Mouse (Mus musculus) kidney, adult 8-10 months (tissue): ENCODE measurements around the gene Bbs9.

Experiments
- DNase-seq, 2 experiments: peaks; one replicate each; pipeline ENCODE4 v3.0.0; 2022

Bbs9 gene

DNA sequence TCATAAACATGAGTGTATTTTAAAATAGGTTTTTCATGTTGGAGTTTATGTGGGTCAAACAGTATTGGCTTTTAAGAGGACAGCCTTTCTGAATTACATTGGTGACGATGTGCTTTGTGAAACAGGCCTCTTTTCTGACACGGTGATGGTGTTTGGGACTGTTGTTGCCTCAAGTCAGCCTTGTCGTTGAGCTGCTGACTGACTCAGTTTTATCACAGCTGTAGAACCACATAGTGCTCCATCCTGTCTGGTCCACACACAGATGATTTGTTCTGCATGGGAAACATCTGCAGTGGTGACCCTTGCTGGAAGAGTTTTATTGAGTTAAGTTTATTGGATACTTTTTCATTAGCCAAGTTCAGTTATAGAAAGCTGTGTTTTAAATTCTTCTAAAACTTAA lies 283.0 kb downstream of the Bbs9 start:
- DNase-seq = no peak

GRCm38 (mm10) chr9:22759241-22759640 lies 283.7 kb downstream of the Bbs9 start:
- no peak for DNase-seq

GRCm38 (mm10) chr9:22760376-22760775 lies 284.9 kb downstream of the Bbs9 start:
- DNase-seq = no peak

GRCm38 (mm10) chr9:22761487-22761886 lies 286.0 kb downstream of the Bbs9 start:
- no peak for DNase-seq

DNA sequence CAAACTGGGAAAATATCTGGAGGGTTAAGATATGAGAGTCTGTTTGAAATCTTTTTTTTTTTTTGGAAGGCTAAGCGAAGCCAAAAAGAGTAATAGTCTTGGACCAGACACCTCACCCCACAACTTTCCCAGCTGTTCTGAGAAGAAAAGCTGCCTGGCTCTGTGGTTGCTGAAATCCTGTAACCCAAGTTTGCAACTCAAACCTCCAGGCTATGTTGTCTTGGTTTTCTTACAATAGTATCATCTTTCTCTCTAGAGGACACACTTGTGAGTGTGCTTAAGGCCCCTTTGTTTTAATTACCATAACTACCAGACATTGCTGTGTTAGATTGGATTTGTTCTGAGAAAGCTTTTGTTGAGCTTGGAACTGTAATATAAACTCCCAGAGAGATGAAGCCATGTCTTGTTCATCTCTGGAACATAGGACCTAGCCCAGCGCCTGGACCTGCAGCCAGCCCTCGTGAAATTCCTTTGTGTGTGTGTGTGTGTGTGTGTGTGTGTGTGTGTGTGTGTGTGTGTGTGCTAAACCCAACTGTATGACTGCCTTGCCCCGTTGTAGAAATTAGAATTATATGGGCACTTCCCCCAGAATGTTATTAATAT lies 290.2 kb downstream of the Bbs9 start:
- DNase-seq = no peak

- no peak for DNase-seq
Measured at GRCm38 (mm10) chr9:22767154-22767553, 291.6 kb downstream of the Bbs9 start.

GRCm38 (mm10) chr9:22767860-22768259 lies 292.3 kb downstream of the Bbs9 start:
- no peak for DNase-seq

- DNase-seq = no peak
Measured at GRCm38 (mm10) chr9:22771785-22772184, 296.3 kb downstream of the Bbs9 start.

GRCm38 (mm10) chr9:22776246-22776961 lies 300.9 kb downstream of the Bbs9 start:
- no peak for DNase-seq

DNA sequence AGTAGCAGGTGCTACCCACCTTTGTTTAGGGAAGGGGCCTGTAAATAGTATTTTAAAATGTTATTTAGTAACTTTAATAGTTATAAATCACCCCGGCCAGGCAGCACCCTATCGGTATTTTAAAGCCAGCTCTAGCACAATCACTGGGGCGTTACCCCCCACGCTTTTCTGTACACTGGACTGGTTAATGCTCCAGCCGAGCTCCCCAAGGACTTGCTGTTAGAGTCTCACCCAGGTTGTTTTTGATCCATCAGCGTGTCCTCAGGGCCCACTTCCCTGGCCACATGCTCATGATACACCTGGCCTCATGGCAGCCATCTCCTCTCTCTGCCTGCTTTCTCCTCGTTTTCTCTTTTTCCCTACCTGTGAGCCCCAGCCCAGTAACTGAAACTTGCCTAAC lies 301.9 kb downstream of the Bbs9 start:
- no peak for DNase-seq

GRCm38 (mm10) chr9:22779631-22780030 lies 304.1 kb downstream of the Bbs9 start:
- no peak for DNase-seq

DNA sequence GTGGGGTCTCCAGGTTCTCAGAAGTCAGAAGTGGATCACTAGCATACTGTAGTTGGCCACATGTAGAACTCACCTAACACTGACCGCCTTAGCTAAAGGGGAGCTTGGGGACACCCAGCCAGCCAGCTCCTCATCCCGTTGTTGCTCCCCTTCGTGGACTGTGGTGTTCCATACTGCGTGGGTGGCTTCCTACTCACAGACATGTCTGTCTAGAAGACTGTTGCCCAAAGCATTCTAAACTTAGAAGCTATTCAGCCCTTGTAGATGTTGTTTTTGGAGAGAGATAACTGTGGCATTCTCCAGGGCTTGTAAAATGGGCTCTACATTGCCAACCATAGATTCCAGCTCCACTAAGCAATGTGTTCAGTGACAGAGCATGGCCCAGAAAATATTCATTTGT lies 310.5 kb downstream of the Bbs9 start:
- DNase-seq = no peak

DNA sequence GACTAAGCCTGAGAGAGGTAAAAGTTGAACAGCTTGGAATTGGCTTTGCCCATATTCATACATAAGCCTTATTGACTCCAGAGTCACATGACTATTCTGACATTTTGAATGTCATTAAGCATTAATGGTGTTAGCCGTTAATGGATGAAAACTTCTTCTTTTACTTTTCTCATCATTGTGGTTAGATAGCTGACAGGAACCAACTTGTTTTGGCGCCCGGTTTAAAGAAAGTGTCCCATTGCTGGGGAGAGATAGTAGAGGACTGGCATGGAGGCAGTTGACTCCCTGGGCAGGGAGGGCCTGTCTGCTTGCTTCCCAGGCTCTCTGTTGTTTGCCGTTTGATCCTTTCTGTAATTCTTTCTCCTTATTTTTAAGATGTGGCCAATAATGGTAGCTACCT lies 312.9 kb downstream of the Bbs9 start:
- DNase-seq = no peak

GRCm38 (mm10) chr9:22788850-22789249 lies 313.3 kb downstream of the Bbs9 start:
- DNase-seq = no peak

DNA sequence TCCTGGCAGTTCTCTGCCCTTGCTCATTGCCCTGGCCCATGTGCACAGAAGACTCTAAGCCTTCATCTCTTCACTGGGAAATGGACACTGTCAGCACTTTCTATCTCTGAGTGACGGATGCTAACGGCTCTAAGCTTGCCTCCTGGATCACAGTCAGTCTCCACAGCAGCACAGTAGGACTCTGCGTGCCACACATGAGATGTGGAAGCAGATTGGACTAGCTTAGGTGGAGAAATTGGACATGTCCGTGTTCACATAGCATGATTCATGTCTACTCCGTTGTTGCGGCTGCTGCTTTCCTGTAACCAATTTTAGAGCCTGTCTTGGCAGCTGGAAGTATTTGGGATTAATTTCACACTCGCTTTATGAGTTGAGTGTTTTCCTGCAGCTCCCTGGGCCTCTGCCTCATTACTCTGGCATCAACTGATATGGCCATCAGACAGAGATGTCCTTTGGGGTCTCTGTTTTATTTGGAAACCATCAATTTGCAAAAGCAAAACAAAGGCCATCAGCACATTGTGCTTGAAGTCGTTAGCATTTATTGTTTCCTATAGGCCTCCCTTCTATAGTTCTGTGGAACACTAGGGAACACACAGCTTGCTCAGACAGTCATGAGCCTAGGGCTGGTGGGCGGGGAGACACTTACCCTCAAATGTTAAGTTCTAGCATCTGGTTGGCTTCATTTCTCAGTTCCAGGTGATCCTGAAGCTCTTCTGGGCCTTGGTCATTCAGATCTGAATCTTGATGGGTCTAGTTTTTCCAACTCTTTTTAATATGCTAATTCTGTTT lies 314.1 kb downstream of the Bbs9 start:
- no peak for DNase-seq

GRCm38 (mm10) chr9:22791208-22791607 lies 315.7 kb downstream of the Bbs9 start:
- DNase-seq = no peak

GRCm38 (mm10) chr9:22791750-22792149 lies 316.2 kb downstream of the Bbs9 start:
- no peak for DNase-seq

GRCm38 (mm10) chr9:22793698-22794097 lies 318.2 kb downstream of the Bbs9 start:
- DNase-seq = no peak

DNA sequence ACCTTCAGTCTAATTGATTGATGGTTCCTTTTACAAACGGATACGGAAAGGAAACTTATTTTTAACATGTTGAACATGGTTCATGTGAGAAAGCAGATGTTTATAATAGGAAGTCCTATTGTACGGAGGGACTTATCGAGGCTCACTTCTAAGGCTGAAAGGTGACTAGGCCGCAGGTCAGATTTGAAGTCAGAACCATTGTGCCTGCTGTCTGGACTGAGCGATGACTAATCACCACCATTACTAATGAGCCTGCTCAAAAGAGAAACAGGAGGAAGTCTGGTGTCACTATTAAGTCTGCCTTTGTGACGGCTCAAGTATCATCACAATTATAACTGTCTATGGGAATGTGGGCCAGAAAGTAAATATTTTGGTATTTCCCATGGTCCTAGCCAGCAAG lies 325.2 kb downstream of the Bbs9 start:
- DNase-seq = peak; percentile 14 to 23

DNA sequence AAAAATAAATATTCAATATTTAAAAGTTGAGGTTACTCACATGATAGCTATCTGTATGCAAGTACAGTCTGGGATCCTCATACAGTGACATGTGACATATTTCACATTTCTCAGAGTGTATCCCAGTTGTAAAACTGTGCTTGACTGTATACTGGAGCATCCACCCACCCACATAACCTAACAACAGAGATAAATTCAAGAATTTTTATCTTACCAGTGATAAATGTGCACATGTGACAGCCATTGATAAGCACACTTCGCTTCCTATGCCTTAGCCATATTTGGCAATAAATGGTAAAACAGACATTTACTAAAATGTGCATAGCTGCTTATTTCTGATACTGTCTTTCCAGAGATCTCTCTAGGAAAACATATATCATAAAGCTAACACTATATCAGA lies 330.5 kb downstream of the Bbs9 start:
- DNase-seq = no peak

DNA sequence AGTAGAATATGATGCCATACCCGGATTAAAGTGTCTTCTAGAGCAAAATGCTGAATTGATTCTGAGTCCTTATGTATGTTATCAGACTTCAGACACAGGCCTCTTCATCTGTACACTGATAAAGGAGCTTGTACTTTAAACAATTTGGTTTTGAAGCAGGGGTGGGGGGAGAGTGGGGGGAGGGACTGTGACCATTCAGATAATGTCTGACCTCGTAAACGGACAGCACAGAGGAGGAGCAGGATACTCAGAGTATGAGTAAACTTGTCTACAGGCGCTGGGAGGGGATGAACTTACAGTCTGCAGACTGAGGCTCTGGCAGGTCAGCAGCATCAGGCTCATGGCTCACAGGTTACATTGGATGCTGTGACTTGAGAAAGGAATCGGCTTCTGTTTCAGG lies 331.0 kb downstream of the Bbs9 start:
- DNase-seq = no peak

- no peak for DNase-seq
Measured at GRCm38 (mm10) chr9:22807693-22808092, 332.2 kb downstream of the Bbs9 start.

DNA sequence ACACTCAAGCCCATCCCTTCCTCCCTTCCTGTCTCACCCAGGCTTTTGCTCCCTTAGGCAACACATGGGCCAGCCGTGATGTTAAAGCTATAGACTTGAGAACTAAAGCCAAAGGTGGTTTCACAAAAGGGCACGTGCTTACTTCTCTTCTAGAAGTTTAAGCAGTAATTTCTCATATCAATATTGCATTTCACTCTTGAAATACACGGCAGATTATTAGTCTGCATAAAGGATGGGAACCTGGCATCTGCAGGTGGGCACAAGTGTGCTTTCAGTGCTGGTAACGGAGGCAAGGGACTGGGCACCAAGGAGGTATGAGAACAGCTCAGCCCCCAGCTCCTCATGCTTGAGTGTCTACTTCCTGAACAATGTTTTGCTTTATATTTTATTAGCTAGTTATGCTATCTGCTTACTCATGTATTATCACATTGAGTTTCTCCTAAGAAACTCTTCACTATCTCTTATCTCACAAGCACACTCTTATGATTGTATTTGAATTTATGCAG lies 334.2 kb downstream of the Bbs9 start:
- DNase-seq = no peak

DNA sequence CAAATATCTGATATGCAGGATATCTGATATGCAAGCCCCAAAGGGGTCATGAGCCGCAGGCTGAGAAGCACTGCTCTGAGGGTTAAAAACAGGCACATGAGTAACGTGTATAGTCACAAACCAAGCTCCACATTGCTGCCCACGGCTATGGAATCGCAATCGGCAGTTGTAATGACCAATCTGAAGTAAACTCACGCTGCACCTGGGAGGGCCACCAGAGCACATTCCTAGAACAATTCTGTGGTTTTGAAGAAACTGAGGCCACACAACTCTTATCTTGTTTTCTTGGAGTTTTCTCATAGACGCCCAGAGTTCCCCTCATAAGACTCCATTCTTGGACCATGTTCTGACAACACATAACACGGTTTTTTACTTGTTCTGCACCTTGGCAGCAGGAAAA lies 334.9 kb downstream of the Bbs9 start:
- DNase-seq = no peak
